Mouse (Mus musculus) ES-Bruce4 (cell line): ENCODE measurements around the gene Gtpbp6.

ENCODE experiments used
- EP300 ChIP-seq: IDR thresholded peaks from 2 replicates; pipeline ENCODE4 v1.6.1; 2011; ENCODE audit warnings: low read depth, low read length; ENCODE audit not compliant: insufficient read depth
- POLR2A ChIP-seq: IDR thresholded peaks from one replicate; pipeline ENCODE4 v1.8.1; 2011; ENCODE audit warnings: low read length; ENCODE audit not compliant: insufficient read depth

DNA sequence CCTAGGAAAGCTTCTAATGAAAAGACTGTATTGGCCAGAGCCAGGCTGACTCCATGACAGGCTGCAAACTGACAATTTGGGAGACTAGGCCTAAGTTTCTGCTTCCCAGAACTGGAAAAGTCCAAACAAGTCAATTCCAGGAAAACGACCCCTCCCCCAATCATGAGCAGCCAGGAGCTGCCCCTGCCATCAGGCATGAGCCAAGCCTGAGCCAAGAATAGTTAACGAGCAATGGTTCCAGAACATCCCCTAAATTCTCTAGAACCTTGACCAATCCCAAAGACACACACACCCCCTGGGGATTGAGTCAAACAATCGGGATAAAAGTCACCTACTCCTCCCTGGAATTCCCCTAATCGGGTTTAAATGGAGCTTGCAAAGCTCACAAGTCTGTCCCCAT, 25.0 kb downstream of the Gtpbp6 start:
- TF ChIP-seq POLR2A (no peak), EP300 (no peak)
